In genomic region chr2:65981965-65982364, GRCm38 (mm10) we compare ENCODE assay signal across 15 mouse cellular contexts.
DNase-seq lines count a peak whose midpoint lies in the region; ATAC-seq and TF ChIP-seq lines count a peak whose summit lies in the region.
"Had no signal": no experiment of that assay in that cellular context is flagged by ENCODE, and none has a peak within 500 bp of the region (broad histone marks: within the 10 kb centered on the region; RNA-seq: fewer than 3 reads in every experiment).

No protein-coding gene starts in this region.

- peaks cover 13% of the 10 kb centered on the region for H3K4me1 ChIP-seq in heart, embryonic 15.5 days (replicated peaks)
- no peaks in the 10 kb centered on the region for H3K4me1 ChIP-seq in lung, postnatal 0 days (ENCODE audit: insufficient read depth, low read depth, low read length)
- H3K4me1 ChIP-seq: liver, embryonic 12.5 days had no signal

- TF ChIP-seq EP300 in lung, postnatal 0 days (IDR thresholded peaks at IDR 0.05) = peak; percentile 64; the same call in 1 of the 2 replicates

- ATAC-seq in heart, embryonic 15.5 days (replicated peaks; ENCODE audit: insufficient number of reproducible peaks, insufficient read depth, low FRiP score, low read depth) = peak; percentile 53
- ATAC-seq in lung, postnatal 0 days = peak; percentile 95
- ATAC-seq: liver, embryonic 12.5 days had no signal

- no peak overlapping the region for H3K27ac ChIP-seq in heart, embryonic 15.5 days
- H3K27ac ChIP-seq in lung, postnatal 0 days (ENCODE audit: low read length) = no peak overlapping the region
- H3K27ac ChIP-seq: liver, embryonic 12.5 days; midbrain, embryonic 12.5 days had no signal

- WGBS in heart, embryonic 15.5 days = 37% methylated on average over 4 of the region's 4 CpGs
- 37% methylated on average over 4 of the region's 4 CpGs for WGBS in lung, postnatal 0 days

- no peak overlapping the region for H3K4me2 ChIP-seq in heart, embryonic 15.5 days
- H3K4me2 ChIP-seq in lung, postnatal 0 days (replicated peaks; ENCODE audit: low read depth, low read length) = no peak overlapping the region
- H3K4me2 ChIP-seq: liver, embryonic 12.5 days; midbrain, embryonic 12.5 days had no signal

- H3K4me3 ChIP-seq in heart, embryonic 15.5 days = no peak overlapping the region
- H3K4me3 ChIP-seq in lung, postnatal 0 days (ENCODE audit: low read depth, low read length) = no peak overlapping the region
- H3K4me3 ChIP-seq: liver, embryonic 12.5 days; midbrain, embryonic 12.5 days had no signal

- no peak for TF ChIP-seq CTCF in lung, postnatal 0 days (IDR thresholded peaks at IDR 0.05)

- H3K9me3 ChIP-seq in heart, embryonic 15.5 days (replicated peaks) = no peaks in the 10 kb centered on the region
- no peaks in the 10 kb centered on the region for H3K9me3 ChIP-seq in lung, postnatal 0 days (ENCODE audit: low read length)
- H3K9me3 ChIP-seq: liver, embryonic 12.5 days; midbrain, embryonic 12.5 days had no signal

- H3K9ac ChIP-seq in heart, embryonic 15.5 days = no peak overlapping the region
- H3K9ac ChIP-seq in lung, postnatal 0 days (replicated peaks; ENCODE audit: low read depth) = no peak overlapping the region
- H3K9ac ChIP-seq: liver, embryonic 12.5 days; midbrain, embryonic 12.5 days had no signal

- H3K36me3 ChIP-seq in heart, embryonic 15.5 days = no peaks in the 10 kb centered on the region
- no peaks in the 10 kb centered on the region for H3K36me3 ChIP-seq in lung, postnatal 0 days (ENCODE audit: insufficient read depth, low read length)
- H3K36me3 ChIP-seq: liver, embryonic 12.5 days; midbrain, embryonic 12.5 days had no signal

- H3K27me3 ChIP-seq in heart, embryonic 15.5 days = peaks cover 67% of the 10 kb centered on the region
- H3K27me3 ChIP-seq in lung, postnatal 0 days (replicated peaks; ENCODE audit: insufficient read depth, low read length) = no peaks in the 10 kb centered on the region
- H3K27me3 ChIP-seq: liver, embryonic 12.5 days; midbrain, embryonic 12.5 days had no signal

- DNase-seq in heart, postnatal 4 days = no peak
- DNase-seq in embryo, embryonic 11 days = peak; percentile 56
- peak; percentile 86 for DNase-seq in hindlimb bud, embryonic 11.5 days (ENCODE audit: extremely low spot score, low read depth, low spot score)
- DNase-seq in lung, postnatal 0 days (ENCODE audit: low spot score) = peak; percentile 83
- DNase-seq in left cerebral cortex, adult 8-10 months (ENCODE audit: low spot score in 2 of 2) = no peak
- no peak for DNase-seq in layer of hippocampus, adult 8-10 months (ENCODE audit: low spot score in 2 of 2)
- DNase-seq in right cerebral cortex, postnatal 25 days = no peak
- DNase-seq: adrenal gland, adult 2 months; cerebellum, postnatal 25 days; gastrocnemius, postnatal 14 days; kidney, adult 18-20 months; spleen, adult 18-20 months had no signal

Comparison
In these comparisons a context has a peak if more than half of its experiments do, and no peak if none do; other contexts are left out.
1. DNase-seq: peak in embryo, embryonic 11 days (single experiment), hindlimb bud, embryonic 11.5 days (single experiment) and lung, postnatal 0 days (single experiment); none in heart, postnatal 4 days (single experiment), left cerebral cortex, adult 8-10 months (0 of 2), layer of hippocampus, adult 8-10 months (0 of 2) and right cerebral cortex, postnatal 25 days (single experiment).